Mouse (Mus musculus) urinary bladder, adult 2 months (tissue): ENCODE results near the gene Palb2. TPM values are rescaled to one million over a fixed set of nuclear protein-coding genes. Genes with fewer than 3 reads are reported as not detected.

Experiments used
- DNase-seq: peaks from one replicate; pipeline ENCODE4 v3.0.0; 2022; ENCODE audit warnings: low spot score
- polyA plus RNA-seq: library from polyadenylated mRNA; depleted of rRNA; stranded (reverse); fragments of >200 nt; gene quantifications from 2 replicates; pipeline ENCODE4 v1.2.3, GENCODE M21; 2012; rRNA removed

Gene Palb2
- polyA plus RNA-seq: 2.1 and 2.4 TPM in 2 replicates

- DNase-seq: peak; percentile 97
These were observed at the start of gene Palb2, which contains the start of gene Dctn5 for GRCm38 (mm10) chr7:122132497-122133337. Gene Palb2 (minus strand): TSS chr7:122132985. Gene Dctn5 (plus strand): TSS chr7:122133041.

DNA sequence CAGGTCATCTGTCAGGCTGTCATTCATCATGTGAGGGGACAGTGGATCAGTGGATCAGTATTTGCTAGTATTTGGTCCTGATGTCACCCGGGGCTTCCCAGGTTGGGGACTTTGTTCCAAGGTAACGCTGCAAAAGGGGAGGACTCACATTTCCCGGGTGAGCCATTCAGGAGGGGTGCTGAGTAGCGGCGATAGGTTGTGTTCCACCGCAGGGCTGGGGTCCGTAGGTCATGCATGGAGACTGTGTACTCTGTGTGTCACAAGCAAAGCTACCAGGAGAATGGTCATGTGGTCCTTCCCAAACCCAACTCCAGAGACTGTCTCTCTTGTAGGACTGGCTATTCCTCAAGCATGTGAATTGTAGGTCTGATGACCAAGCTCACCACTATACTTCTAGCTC, 47.9 kb upstream of the Palb2 start:
- DNase-seq: no peak

GRCm38 (mm10) chr7:122171613-122172012, 38.8 kb upstream of the Palb2 start:
- DNase-seq: no peak

GRCm38 (mm10) chr7:122170705-122171104, 37.9 kb upstream of the Palb2 start:
- DNase-seq: no peak

GRCm38 (mm10) chr7:122167203-122167602, 34.4 kb upstream of the Palb2 start:
- no peak for DNase-seq

GRCm38 (mm10) chr7:122163766-122164165, 31.0 kb upstream of the Palb2 start:
- no peak for DNase-seq

GRCm38 (mm10) chr7:122160037-122160436, 27.3 kb upstream of the Palb2 start:
- no peak for DNase-seq

DNA sequence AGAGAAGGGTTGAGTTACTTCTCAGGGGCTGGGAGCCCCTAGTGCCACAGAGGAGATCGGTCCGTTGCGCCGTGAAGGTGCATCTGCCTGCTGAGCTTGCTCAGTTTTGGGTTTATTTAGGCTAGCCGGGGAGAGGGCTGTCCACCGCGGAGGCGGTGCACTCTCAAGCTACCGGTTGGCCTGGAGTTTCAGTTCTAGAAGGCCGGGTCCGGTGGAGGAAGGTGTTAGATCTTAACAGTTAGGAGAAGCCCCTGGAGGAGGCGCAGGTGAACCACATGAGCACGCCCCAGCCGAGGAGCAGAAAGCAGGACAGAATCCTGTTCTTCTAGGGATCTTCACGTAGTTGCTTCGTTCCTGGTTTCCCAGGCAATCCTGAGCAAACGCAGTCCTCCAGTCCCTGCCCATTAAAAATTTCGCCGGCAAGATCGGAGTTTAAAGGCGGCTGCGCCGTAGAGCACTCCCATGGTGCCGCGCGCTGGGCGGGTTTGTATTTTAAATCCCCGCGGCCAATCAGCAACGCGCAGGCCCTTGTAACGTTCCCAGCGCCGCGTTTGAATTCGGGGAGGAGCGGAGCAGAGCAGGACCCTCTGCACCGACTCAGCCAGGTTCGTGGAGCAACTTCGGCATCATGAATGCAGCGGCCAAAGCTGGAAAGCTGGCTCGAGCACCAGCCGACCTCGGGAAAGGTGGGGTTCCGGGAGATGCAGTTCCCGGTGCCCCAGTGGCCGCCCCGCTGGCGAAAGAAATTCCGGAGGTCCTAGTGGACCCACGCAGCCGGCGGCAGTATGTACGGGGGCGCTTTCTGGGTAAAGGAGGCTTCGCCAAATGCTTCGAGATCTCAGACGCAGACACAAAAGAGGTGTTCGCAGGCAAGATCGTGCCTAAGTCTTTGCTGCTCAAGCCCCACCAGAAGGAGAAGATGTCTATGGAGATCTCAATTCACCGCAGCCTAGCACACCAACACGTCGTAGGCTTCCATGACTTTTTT, 26.4 kb upstream of the Palb2 start, which contains the start of gene Plk1:
TSS of gene Plk1 (plus strand) at position 525 of the 988 bp plus-strand sequence.
- DNase-seq: peak; percentile 54

DNA sequence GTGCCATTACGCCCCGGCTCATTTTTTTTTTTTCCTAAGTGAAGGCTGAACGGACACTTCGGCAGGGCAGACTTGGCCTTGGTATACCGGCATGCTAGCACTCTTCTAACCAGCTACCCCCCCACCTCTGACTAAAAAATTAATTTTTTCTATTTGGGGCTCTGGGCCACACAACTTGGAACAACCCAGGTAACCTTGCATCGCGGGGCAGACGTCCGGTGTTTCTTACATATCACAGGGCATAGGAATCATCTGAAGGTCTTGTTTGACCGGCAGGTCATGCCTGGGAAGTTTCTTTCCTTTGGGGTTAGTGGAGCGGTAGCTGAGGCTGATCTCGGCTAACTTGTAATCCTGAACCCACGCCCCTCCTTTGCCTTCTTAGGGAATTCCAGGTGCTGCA, 25.7 kb upstream of the Palb2 start:
- no peak for DNase-seq

DNA sequence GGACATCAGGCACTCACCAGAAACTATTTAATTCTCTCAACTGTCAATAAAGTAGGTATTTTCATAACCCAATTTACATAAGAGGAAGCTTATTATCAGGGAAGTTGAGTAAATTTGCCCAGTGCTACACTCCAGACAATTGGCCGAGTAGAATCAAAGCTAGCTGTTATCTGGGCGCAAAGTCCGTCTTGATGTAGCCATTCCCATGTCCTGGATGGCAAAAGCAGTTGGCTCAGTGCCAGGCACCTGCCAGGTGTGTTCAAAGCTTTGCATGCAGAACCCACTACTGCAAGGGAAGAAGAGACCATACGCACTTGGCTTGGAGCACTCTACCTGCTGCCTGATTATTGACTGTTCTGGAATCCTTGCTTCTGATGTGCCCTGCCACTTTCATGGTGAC, 19.7 kb upstream of the Palb2 start:
- DNase-seq: no peak

- DNase-seq: no peak
These were observed 8.2 kb upstream of the Palb2 start for GRCm38 (mm10) chr7:122140991-122141390.

GRCm38 (mm10) chr7:122138190-122138589, 5.4 kb upstream of the Palb2 start:
- no peak for DNase-seq

DNA sequence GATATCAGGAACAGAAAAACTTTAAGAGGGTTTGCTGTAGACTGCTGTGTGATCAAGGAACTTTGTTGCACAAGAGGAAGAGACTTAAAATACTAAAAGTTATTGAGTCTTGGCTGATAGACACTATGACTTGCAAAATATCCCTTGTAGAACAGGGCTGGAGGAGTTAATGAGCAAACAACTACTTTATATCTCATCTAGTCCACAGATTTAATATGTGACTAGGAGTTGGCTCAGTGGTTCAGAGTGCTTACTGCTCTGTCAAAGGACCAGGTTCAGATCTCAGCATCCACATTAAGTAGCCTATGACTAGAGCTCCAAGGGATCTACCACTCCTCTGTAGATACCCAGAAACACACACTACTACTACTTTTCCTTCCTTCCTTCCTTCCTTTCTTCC, 4.3 kb upstream of the Palb2 start:
- no peak for DNase-seq

- no peak for DNase-seq
These were observed 2.3 kb upstream of the Palb2 start for GRCm38 (mm10) chr7:122135070-122135469.

DNA sequence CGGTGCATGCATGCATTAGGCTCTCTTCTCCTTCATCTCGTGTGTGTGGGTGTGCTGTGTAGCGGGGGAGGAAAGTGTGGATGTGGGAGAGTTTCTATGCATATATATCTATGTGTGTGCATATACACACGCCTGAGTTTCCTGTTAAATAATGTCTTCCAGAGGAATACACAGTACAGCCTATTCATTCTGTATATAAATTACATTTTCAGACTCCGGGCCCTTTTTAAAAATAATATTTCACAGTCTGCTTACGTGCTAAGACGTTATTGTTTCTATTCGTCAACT, 497 bp upstream of the Palb2 start:
- DNase-seq: no peak

DNA sequence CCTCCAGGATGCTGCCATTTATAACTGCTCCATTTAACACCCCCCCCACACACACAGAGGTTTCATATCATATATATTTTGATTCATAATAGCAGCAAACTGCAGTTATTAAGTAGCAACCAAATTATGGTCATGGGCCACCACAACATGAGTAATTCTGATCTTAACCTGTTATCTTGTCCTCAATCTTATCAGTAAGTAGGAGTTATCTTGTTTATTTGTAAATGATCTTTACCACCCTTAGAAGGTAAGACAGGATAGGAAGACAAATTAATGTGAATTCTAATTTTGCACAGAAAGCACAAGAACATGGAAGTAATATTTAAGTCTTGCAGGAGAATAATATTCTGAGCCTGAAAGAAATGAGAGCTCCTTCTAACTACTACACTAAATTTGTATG, 951 bp downstream of the Palb2 start:
- no peak for DNase-seq

- no peak for DNase-seq
These were observed 5.8 kb downstream of the Palb2 start for GRCm38 (mm10) chr7:122126946-122127345.

GRCm38 (mm10) chr7:122125636-122126035, 7.1 kb downstream of the Palb2 start:
- DNase-seq: no peak

- no peak for DNase-seq
These were observed 9.3 kb downstream of the Palb2 start for GRCm38 (mm10) chr7:122123518-122123917.

- no peak for DNase-seq
These were observed 24.6 kb downstream of the Palb2 start for GRCm38 (mm10) chr7:122108206-122108605.

GRCm38 (mm10) chr7:122101747-122102244, 31.0 kb downstream of the Palb2 start, which contains the start of gene Ndufab1:
Gene Ndufab1 (minus strand): TSS chr7:122101886.
- DNase-seq: peak; percentile 74
